Mouse (Mus musculus) thymus, adult 2 months (tissue): ENCODE results near the gene Dgkd. TPM values are rescaled to one million over a fixed set of nuclear protein-coding genes. Genes with fewer than 3 reads are reported as not detected.
"Not testable (repeated sequence)": the region's sequence is repeated elsewhere in the genome, so short reads cannot be mapped to it uniquely, and the experiment has no call there.

Experiments used
- DNase-seq: peaks from one replicate; pipeline ENCODE4 v3.0.0; 2021
- H3K27ac ChIP-seq: fragments of 200-500 bp; 2 replicates; pipeline ENCODE4 v1.5.1; 2012; ENCODE audit warnings: low read length, control low read depth; ENCODE audit not compliant: control insufficient read depth, insufficient read depth
- H3K27me3 ChIP-seq: fragments of 200-500 bp; 2 replicates; pipeline ENCODE4 v1.6.1; 2012; ENCODE audit warnings: mild to moderate bottlenecking, low read length, moderate library complexity, mixed read lengths; ENCODE audit not compliant: control insufficient read depth, insufficient read depth
- H3K36me3 ChIP-seq: fragments of 200-500 bp; 2 replicates; pipeline ENCODE4 v1.6.1; 2012; ENCODE audit warnings: mild to moderate bottlenecking, low read length, moderate library complexity; ENCODE audit not compliant: control insufficient read depth, insufficient read depth
- H3K4me1 ChIP-seq: fragments of 200-500 bp; replicated peaks from 2 replicates; pipeline ENCODE4 v1.6.1; 2012; ENCODE audit warnings: low read length; ENCODE audit not compliant: control insufficient read depth, insufficient read depth
- H3K4me3 ChIP-seq: fragments of 200-500 bp; 2 replicates; pipeline ENCODE4 v1.5.1; 2012; ENCODE audit warnings: mild to moderate bottlenecking, low read length, control low read depth, moderate library complexity; ENCODE audit not compliant: control insufficient read depth, insufficient read depth
- CTCF ChIP-seq: fragments of 200-500 bp; IDR thresholded peaks from 2 replicates; pipeline ENCODE4 v1.5.1; 2012; ENCODE audit warnings: mild to moderate bottlenecking, control low read depth, low read length, moderate library complexity, borderline replicate concordance; ENCODE audit not compliant: control insufficient read depth, poor library complexity, insufficient read depth; ENCODE audit errors: extremely low read depth
- POLR2A ChIP-seq: fragments of 200-500 bp; IDR thresholded peaks from 2 replicates; pipeline ENCODE4 v1.6.1; 2012; ENCODE audit warnings: mild to moderate bottlenecking, low read length, control low read depth, moderate library complexity; ENCODE audit not compliant: control insufficient read depth, poor library complexity, insufficient read depth; ENCODE audit errors: extremely low read depth
- WGBS: fragments of 180-500 bp; shearing (Covaris S2); methylation state at CpG from one replicate; pipeline ENCODE4 v1.1.7; 2018; 5-methylcytosine and 5-hydroxymethylcytosine counted together
- polyA plus RNA-seq: library from polyadenylated mRNA; depleted of rRNA; stranded (reverse); fragments of >200 nt; gene quantifications from 2 replicates; pipeline ENCODE4 v1.2.3, GENCODE M21; 2012

Dgkd gene
- polyA plus RNA-seq, 1 experiment: 182 TPM

GRCm38 (mm10) chr1:87813681-87814080, 39.4 kb upstream of the Dgkd start:
- DNase-seq: no peak
- H3K4me1 ChIP-seq: peaks cover 20% of the 10 kb centered on the region
- H3K36me3 ChIP-seq: no peaks in the 10 kb centered on the region
- WGBS: 39% methylated on average over 7 of the region's 7 CpGs
- H3K27me3 ChIP-seq: no peaks in the 10 kb centered on the region
- H3K4me3 ChIP-seq: no peak overlapping the region
- TF ChIP-seq CTCF: no peak
- no peak for TF ChIP-seq POLR2A
- no peak overlapping the region for H3K27ac ChIP-seq

GRCm38 (mm10) chr1:87824420-87824995, 28.6 kb upstream of the Dgkd start:
- TF ChIP-seq POLR2A (no peak), CTCF (no peak)
- H3K4me1 ChIP-seq: peaks cover 25% of the 10 kb centered on the region
- H3K27me3 ChIP-seq: no peaks in the 10 kb centered on the region
- WGBS: 93% methylated on average over 10 of the region's 10 CpGs
- no peak overlapping the region for H3K4me3 ChIP-seq
- no peak for DNase-seq
- no peaks in the 10 kb centered on the region for H3K36me3 ChIP-seq
- no peak overlapping the region for H3K27ac ChIP-seq

- 97% methylated on average over 5 of the region's 5 CpGs for WGBS
- no peak for TF ChIP-seq CTCF
- TF ChIP-seq POLR2A: no peak
Measured at GRCm38 (mm10) chr1:87825281-87825680, 27.8 kb upstream of the Dgkd start.

GRCm38 (mm10) chr1:87825991-87826390, 27.1 kb upstream of the Dgkd start:
- TF ChIP-seq POLR2A: no peak
- no peak for TF ChIP-seq CTCF
- peaks cover 33% of the 10 kb centered on the region for H3K4me1 ChIP-seq
- WGBS: 95% methylated on average over 6 of the region's 6 CpGs
- no peak overlapping the region for H3K4me3 ChIP-seq
- no peaks in the 10 kb centered on the region for H3K36me3 ChIP-seq
- no peak overlapping the region for H3K27ac ChIP-seq
- no peak for DNase-seq
- no peaks in the 10 kb centered on the region for H3K27me3 ChIP-seq

More at GRCm38 (mm10) chr1:87825281-87825680, 27.8 kb upstream of the Dgkd start:
- Histone ChIP-seq H3K27me3 (no peaks in the 10 kb centered on the region), H3K27ac (no peak overlapping the region), H3K36me3 (no peaks in the 10 kb centered on the region), H3K4me3 (no peak overlapping the region), H3K4me1 (peaks cover 31% of the 10 kb centered on the region)
- DNase-seq: no peak

GRCm38 (mm10) chr1:87826474-87826873, 26.6 kb upstream of the Dgkd start:
- H3K36me3 ChIP-seq: no peaks in the 10 kb centered on the region
- H3K4me3 ChIP-seq: no peak overlapping the region
- peaks cover 33% of the 10 kb centered on the region for H3K4me1 ChIP-seq
- no peak for DNase-seq
- WGBS: 98% methylated on average over 2 of the region's 2 CpGs
- TF ChIP-seq CTCF: no peak
- no peak for TF ChIP-seq POLR2A
- no peaks in the 10 kb centered on the region for H3K27me3 ChIP-seq
- no peak overlapping the region for H3K27ac ChIP-seq

GRCm38 (mm10) chr1:87827476-87827875, 25.6 kb upstream of the Dgkd start:
- H3K27ac ChIP-seq: peak overlapping the region; percentile 51; the same call in 1 of the 2 replicates
- whole genome bisulfite sequencing: 88% methylated on average over 1 of the region's 1 CpGs
- H3K36me3 ChIP-seq, DNase-seq, H3K27me3 ChIP-seq, H3K4me3 ChIP-seq: not testable (repeated sequence)
- peaks cover 33% of the 10 kb centered on the region for H3K4me1 ChIP-seq

GRCm38 (mm10) chr1:87828185-87828584, 24.9 kb upstream of the Dgkd start:
- TF ChIP-seq POLR2A (peak; percentile 64; the same call in 1 of the 2 replicates), CTCF (no peak)
- H3K27me3 ChIP-seq: no peaks in the 10 kb centered on the region
- peak; percentile 83 for DNase-seq
- peak overlapping the region; percentile 100 for H3K27ac ChIP-seq
- peaks cover 33% of the 10 kb centered on the region for H3K4me1 ChIP-seq
- peak overlapping the region; percentile 34 for H3K4me3 ChIP-seq
- WGBS: 3% methylated on average over 9 of the region's 9 CpGs
- no peaks in the 10 kb centered on the region for H3K36me3 ChIP-seq
